Mouse (Mus musculus): ENCODE results near the gene Anapc7. TPM values are rescaled to one million over a fixed set of nuclear protein-coding genes. Genes with fewer than 3 reads are reported as not detected.

Gene Anapc7
- 60.4 and 66.8 TPM in 2 replicates for polyA plus RNA-seq (2016; fragmentation: Nextera tagmentation; extraction: Ambion mirVana)

DNA sequence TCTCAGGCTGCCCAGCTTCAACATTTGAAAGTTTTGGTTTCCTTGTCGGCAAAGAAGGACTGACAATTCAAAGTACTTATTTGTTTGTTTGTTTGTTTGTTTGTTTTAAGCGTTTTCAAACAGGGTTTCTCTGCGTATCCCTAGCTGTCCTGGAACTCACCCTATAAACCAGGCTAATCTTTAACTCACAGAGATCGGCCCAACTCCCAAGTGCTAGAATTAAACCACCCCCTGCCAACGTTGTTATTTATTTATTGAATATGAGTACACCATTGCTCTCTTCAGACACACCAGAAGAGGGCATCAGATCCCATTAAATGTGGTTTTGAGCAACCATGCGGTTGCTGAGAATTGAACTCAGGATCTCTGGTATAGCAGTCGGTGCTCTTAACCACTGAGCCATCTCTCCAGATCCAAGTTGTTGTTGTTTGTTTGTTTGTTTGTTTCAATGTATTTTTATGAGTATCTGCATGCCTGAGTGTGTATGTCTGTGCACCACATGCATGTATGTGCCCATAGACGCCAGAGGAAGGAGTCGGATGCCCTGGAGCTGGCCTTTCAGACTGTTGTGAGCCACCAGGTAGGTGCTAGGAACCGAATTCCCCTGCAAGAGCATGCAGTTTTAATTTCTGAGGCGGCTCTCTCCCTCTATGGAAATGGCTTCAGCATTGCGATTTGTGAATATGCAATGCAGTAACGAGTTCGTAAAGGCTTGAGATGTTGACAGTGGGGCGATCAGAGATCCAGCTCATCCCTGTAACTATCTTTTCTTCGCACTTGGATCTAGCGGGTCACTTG lies at the start of gene Anapc7:
Gene Anapc7, plus strand, starts transcription at position 423 of the 798 bp plus-strand sequence.
- peak within 1 kb of the TSS; percentile 98 for H3K4me3 ChIP-seq
- H3K4me1 ChIP-seq, result peaks cover 18% of the 10 kb centered on the region
- H3K27ac ChIP-seq, result peak within 1 kb of the TSS; percentile 96
- H3K36me3 ChIP-seq, result peaks cover 18% of the 10 kb centered on the region
- H3K27me3 ChIP-seq (ENCODE audit: low read depth, poor library complexity, severe bottlenecking), result no peaks in the 10 kb centered on the region
- no peak for DNase-seq (ENCODE audit: low spot score)
- 25% methylated on average over 17 of the region's 17 CpGs for WGBS
- H3K9me3 ChIP-seq (replicated peaks), result no peaks in the 10 kb centered on the region

DNA sequence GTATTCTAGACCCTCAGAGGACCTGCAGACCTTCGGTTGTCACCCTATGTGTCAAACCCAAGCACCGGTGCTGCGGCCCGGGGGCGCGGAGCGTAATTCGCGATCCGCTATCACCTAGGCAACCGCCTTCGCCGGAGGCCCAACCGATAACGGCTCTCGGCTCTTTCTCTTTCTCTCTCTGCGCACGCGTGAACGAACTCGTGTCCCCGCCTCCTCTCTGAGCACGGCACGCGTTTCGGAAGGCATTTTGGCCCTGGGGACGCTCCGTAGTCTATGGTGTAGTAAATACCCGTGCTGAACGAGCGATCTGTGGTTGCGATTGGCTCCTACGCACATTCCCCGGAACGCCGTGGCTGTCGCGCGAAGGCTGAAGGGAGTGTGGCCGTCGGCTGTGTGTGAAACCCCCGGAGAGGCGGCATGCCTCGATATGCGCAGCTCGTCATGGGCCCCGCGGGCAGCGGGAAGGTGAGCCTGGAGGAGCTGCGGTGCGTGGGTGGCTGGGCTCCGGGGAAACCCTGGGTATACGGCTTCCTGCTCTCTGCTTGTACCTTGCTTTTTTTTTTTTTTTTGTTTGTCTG lies 49.2 kb upstream of the Anapc7 start, which contains the start of gene Fam216a:
Gene Fam216a, minus strand, starts transcription at position 173 of the 578 bp plus-strand sequence.
- under 1% methylated on average over 53 of the region's 53 CpGs for WGBS
- Histone ChIP-seq H3K27ac (peak within 1 kb of the TSS; percentile 90), H3K9me3 (replicated peaks) (no peaks in the 10 kb centered on the region), H3K4me1 (peaks cover 15% of the 10 kb centered on the region), H3K36me3 (peaks cover 66% of the 10 kb centered on the region), H3K4me3 (peak within 1 kb of the TSS; percentile 68), H3K27me3 (ENCODE audit: low read depth, poor library complexity, severe bottlenecking) (no peaks in the 10 kb centered on the region)
- DNase-seq (ENCODE audit: low spot score), result peak; percentile 99

DNA sequence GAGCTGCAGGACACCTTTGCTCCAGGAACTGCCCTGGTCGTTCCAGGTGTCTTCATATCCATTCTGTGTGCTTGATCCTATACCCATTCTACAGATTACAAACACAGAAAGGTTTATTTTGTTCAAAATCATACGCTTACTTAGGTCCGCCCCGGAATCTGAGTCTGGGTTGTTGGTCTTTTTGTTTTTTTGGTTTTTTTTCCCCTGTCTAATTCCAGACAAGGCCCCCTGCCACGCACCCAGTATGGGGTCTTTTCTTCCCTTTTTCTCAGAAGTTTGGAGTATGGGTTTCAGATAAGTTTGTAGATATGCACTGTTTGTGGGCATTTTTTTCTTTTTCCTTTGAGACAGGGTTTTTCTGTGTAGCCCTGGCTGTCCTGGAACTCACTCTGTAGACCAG lies 48.6 kb upstream of the Anapc7 start:
- peak overlapping the region; percentile 68 for H3K4me3 ChIP-seq
- H3K27ac ChIP-seq, result peak overlapping the region; percentile 90
- no peak for DNase-seq (ENCODE audit: low spot score)
- peaks cover 63% of the 10 kb centered on the region for H3K36me3 ChIP-seq
- H3K9me3 ChIP-seq (replicated peaks), result no peaks in the 10 kb centered on the region
- 9% methylated on average over 5 of the region's 5 CpGs for WGBS
- peaks cover 15% of the 10 kb centered on the region for H3K4me1 ChIP-seq
- H3K27me3 ChIP-seq (ENCODE audit: low read depth, poor library complexity, severe bottlenecking), result no peaks in the 10 kb centered on the region

DNA sequence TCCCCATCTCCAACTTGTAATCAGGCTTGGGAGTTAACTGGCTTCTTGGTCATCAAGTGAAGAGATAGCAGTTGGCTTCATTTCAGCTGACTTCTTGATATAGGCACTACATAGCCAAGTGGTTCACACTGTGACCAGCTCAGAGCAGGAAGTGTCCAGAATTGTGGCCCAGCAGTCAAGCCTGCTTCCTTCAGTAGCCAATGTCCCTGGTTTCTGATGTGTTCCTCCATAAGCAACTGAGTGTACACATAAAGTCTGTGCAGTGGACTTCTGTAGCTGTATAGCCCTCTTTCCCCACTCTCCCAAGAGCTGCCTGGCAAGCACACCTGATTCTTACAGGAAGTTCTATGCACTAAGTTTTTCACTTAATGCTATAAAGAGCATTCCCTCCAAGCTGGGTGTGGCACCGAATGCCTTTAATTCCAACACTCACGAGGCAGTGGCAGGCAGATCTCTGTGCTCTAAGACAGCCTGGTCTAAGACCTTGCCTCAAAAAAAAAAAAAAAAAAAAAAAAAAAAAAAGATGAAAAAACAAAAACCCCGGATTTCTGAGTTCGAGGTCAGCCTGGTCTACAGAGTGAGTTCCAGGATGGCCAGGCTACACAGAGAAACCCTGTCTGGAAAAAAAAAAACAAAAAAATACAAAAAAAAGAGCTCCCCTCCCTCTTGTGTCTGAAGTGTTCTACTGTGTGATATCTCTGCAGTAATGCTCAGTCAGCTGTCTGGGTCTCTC lies 44.2 kb upstream of the Anapc7 start:
- 90% methylated on average over 4 of the region's 4 CpGs for WGBS
- no peak for DNase-seq (ENCODE audit: low spot score)
- no peaks in the 10 kb centered on the region for H3K9me3 ChIP-seq (replicated peaks)
- no peak overlapping the region for H3K27ac ChIP-seq
- peaks cover 12% of the 10 kb centered on the region for H3K4me1 ChIP-seq
- no peak overlapping the region for H3K4me3 ChIP-seq
- peaks cover 81% of the 10 kb centered on the region for H3K36me3 ChIP-seq
- no peaks in the 10 kb centered on the region for H3K27me3 ChIP-seq (ENCODE audit: low read depth, poor library complexity, severe bottlenecking)

DNA sequence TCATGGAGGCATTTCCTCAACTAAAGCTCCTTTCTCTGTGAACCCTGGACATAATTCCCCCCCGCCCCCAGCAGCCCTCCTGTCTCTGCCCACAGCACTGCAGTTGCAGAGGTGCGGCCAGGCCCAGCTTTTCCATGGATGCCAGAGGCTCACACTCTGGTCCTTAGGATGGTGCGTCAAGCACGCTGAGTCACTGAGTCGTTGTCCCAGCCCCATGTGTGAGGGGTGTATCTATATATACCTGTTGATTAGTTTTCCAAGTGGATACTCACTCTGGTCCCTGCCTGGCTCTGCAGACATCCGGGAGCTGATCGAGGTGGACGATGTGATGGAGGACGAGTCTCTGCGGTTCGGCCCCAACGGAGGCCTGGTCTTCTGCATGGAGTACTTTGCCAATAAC lies 43.3 kb upstream of the Anapc7 start:
- Histone ChIP-seq H3K4me1 (peaks cover 9% of the 10 kb centered on the region), H3K4me3 (no peak overlapping the region), H3K9me3 (replicated peaks) (no peaks in the 10 kb centered on the region), H3K36me3 (peaks cover 89% of the 10 kb centered on the region), H3K27ac (no peak overlapping the region), H3K27me3 (ENCODE audit: low read depth, poor library complexity, severe bottlenecking) (no peaks in the 10 kb centered on the region)
- no peak for DNase-seq (ENCODE audit: low spot score)
- 94% methylated on average over 12 of the region's 12 CpGs for WGBS

DNA sequence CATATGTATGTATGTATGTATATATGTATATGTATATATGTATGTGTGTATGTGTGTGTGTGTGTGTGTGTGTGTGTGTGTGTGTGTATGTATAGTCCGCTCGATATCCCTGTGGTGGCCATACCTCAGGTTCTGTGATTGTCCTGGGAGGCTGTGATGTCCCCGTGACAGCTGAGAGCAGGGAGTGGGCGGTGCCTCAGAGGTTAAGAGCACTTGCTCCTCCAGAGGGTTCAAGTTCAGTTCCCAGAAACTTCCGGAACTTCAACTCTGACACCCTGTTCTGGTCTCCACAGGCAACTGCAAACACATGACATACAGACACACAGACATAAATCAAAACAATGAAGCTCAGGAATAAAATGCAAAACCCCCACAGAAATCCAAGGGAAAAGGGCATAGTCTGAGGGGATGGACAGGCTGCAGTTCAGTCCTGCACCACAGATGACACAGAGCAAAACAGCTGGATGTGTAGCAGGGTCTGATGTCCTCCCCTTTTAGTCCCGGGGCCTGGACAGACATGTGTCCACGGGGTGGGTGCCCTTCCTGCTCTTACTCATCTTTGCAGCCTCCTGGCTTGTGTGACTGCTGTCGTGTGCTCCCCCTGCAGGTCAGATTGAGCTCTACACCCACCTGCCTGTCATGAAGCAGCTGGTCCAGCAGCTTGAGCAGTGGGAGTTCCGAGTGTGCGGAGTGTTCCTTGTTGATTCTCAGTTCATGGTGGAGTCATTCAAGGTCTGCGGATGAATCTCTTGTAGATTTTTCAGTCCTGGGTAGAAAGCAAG lies 41.9 kb upstream of the Anapc7 start:
- peak; percentile 67 for DNase-seq (ENCODE audit: low spot score)
- Histone ChIP-seq H3K27me3 (ENCODE audit: low read depth, poor library complexity, severe bottlenecking) (no peaks in the 10 kb centered on the region), H3K4me1 (no peaks in the 10 kb centered on the region), H3K36me3 (peaks cover 79% of the 10 kb centered on the region), H3K9me3 (replicated peaks) (no peaks in the 10 kb centered on the region), H3K4me3 (no peak overlapping the region), H3K27ac (no peak overlapping the region)
- 70% methylated on average over 11 of the region's 11 CpGs for WGBS

DNA sequence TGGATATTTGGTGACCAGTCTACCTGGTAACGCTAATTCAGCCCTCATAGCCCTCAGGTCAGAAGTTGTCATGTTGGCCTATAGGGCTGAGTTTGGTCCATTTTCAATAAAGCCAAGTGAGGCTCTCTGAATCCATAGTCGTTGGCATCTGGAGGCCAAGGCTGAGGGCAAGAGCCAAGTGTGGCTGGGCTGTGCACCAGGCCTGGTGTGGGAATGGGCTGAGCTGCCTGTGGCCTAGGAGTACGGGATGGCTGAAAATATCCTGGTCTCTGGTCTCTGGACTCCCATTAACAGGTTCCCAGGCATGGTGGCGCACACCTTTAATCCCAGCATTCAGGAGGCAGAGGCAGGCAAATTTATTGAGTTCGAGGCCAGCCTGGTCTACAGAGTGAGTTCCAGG lies 31.5 kb upstream of the Anapc7 start:
- no peaks in the 10 kb centered on the region for H3K9me3 ChIP-seq (replicated peaks)
- whole genome bisulfite sequencing, result 87% methylated on average over 5 of the region's 5 CpGs
- no peak for DNase-seq (ENCODE audit: low spot score)
- no peaks in the 10 kb centered on the region for H3K27me3 ChIP-seq (ENCODE audit: low read depth, poor library complexity, severe bottlenecking)
- H3K4me3 ChIP-seq, result no peak overlapping the region
- H3K4me1 ChIP-seq, result peaks cover 9% of the 10 kb centered on the region
- H3K27ac ChIP-seq, result no peak overlapping the region
- peaks cover 7% of the 10 kb centered on the region; the same call in 1 of the 2 replicates for H3K36me3 ChIP-seq

DNA sequence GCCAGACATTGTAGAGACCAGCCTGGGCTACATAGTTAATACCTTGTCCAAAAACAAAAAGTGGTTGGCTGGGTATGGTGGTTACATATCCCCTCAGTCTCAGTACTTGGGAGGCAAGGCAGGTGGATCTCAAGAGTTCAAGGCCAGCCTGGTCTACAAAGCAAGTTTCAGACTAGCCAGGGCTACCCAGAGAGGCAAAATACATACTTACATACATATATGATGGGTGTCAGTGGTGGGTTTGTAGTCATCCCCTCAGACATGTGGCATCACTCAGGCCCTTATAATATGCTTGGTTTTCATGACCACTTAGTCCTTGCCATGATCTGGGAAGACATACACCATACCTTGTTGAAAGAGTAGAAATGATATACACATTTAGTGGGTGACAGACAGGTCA lies 30.8 kb upstream of the Anapc7 start:
- no peaks in the 10 kb centered on the region for H3K27me3 ChIP-seq (ENCODE audit: low read depth, poor library complexity, severe bottlenecking)
- H3K9me3 ChIP-seq (replicated peaks), result no peaks in the 10 kb centered on the region
- no peak overlapping the region for H3K4me3 ChIP-seq
- peaks cover 9% of the 10 kb centered on the region; the same call in 1 of the 2 replicates for H3K36me3 ChIP-seq
- DNase-seq (ENCODE audit: low spot score), result no peak
- H3K27ac ChIP-seq, result no peak overlapping the region
- peaks cover 9% of the 10 kb centered on the region for H3K4me1 ChIP-seq

DNA sequence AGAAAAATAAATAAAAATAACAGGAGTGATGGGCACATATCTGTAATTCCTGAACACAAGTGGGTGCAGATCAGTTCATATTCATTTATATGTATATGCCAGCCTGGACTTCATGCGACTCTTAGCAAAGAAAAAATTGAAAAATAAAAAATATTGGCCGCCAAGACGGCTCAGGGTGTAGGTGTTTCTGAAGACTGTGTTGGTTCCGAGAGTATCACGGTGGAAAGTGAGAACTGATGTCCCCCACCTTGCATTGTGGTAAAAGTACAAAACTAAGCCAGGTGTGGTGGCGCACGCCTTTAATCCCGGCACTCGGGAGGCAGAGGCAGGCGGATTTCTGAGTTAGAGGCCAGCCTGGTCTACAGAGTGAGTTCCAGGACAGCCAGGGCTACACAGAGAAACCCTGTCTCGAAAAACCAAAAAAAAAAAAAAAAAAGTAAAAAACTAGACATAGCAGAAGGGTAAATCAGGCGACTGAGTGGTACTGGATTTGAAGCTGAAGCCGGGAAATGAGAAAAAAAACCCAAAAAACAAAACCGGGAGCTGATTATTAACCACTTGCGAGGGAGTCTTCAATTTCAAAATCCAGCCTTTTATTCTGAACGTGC lies 30.2 kb upstream of the Anapc7 start:
- H3K27me3 ChIP-seq (ENCODE audit: low read depth, poor library complexity, severe bottlenecking), result no peaks in the 10 kb centered on the region
- H3K36me3 ChIP-seq, result peaks cover 9% of the 10 kb centered on the region; the same call in 1 of the 2 replicates
- 56% methylated on average over 16 of the region's 16 CpGs for WGBS
- peak overlapping the region; percentile 86 for H3K27ac ChIP-seq
- H3K4me1 ChIP-seq, result peaks cover 9% of the 10 kb centered on the region
- no peak for DNase-seq (ENCODE audit: low spot score)
- peak overlapping the region; percentile 81 for H3K4me3 ChIP-seq
- H3K9me3 ChIP-seq (replicated peaks), result no peaks in the 10 kb centered on the region

DNA sequence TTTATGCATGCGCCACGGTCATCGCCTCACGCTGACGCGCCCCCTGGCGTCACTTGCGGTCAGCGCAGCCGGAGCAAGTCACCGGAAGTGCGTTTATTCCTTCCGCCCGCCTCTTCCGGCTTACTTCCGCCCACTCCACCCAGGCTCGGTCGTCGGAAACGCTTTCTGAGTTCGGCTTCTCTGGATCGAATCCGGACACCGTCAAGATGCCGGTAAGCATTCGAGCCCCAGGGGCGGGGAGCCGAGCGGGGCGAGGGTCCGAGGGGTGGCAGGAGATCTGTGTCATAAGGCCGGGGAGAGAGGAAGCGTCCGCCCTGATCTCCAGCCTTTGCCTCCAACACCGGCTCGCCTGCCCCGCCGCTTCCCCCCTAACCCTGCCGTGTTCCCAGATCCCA lies 29.7 kb upstream of the Anapc7 start, which contains the start of gene Arpc3:
Gene Arpc3, plus strand, starts transcription at position 93 of the 395 bp plus-strand sequence.
- DNase-seq (ENCODE audit: low spot score), result peak; percentile 96
- no peaks in the 10 kb centered on the region for H3K9me3 ChIP-seq (replicated peaks)
- under 1% methylated on average over 39 of the region's 39 CpGs for WGBS
- H3K36me3 ChIP-seq, result peaks cover 13% of the 10 kb centered on the region
- H3K4me1 ChIP-seq, result peaks cover 9% of the 10 kb centered on the region
- peak within 1 kb of the TSS; percentile 81 for H3K4me3 ChIP-seq
- peak within 1 kb of the TSS; percentile 86 for H3K27ac ChIP-seq
- H3K27me3 ChIP-seq (ENCODE audit: low read depth, poor library complexity, severe bottlenecking), result no peaks in the 10 kb centered on the region

DNA sequence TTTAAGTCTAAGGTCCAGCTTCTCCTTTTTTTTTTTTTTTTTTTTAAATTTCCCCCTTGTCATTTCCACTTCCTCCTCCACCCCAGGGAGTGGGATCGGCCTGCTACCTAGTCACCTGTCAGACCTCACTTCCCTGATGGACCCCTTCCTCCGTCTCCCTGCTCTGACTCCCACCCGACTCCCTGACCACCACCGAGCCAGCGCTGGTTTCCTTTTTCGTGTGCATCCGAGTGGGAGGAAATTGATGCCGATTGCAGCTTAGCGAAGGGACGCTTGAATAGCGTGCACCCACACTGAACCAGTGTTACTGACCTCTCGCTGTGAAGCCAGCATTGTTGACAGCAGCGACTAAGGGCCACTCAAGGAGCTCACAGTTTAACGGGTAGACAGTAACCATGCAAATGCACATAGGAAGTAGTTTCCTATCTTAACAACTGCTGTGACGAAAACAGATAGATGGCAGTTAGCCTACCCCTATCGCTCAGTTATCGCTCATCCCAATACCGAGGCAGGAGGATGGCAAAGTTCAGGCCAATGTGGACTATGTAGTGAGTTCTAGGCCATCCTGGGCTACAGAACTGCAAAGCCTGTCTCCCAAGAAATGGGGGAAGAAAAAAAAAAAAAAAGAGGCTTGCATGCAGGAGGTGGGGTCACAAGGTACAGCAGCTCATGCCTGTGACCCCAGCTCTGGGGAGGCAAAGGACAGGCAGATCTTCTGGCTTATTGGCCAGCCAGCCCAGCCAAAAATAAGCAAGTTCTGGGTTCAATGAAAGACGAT lies 29.1 kb upstream of the Anapc7 start:
- DNase-seq (ENCODE audit: low spot score), result no peak

More for the DNA sequence above, 29.1 kb upstream of the Anapc7 start:
- H3K27me3 ChIP-seq (ENCODE audit: low read depth, poor library complexity, severe bottlenecking), result no peaks in the 10 kb centered on the region
- peak overlapping the region; percentile 81 for H3K4me3 ChIP-seq
- WGBS, result 18% methylated on average over 19 of the region's 19 CpGs
- H3K4me1 ChIP-seq, result peaks cover 9% of the 10 kb centered on the region
- H3K36me3 ChIP-seq, result peaks cover 19% of the 10 kb centered on the region
- H3K27ac ChIP-seq, result peak overlapping the region; percentile 86
- no peaks in the 10 kb centered on the region for H3K9me3 ChIP-seq (replicated peaks)
